Mouse (Mus musculus) left cerebral cortex, adult 18-20 months (tissue): Measurements from ENCODE around the gene Gm20822. TPM values are rescaled to one million over a fixed set of nuclear protein-coding genes. Genes with fewer than 3 reads are reported as not detected.
"Not testable (repeated sequence)": the region's sequence is repeated elsewhere in the genome, so short reads cannot be mapped to it uniquely, and the experiment has no call there.

Experiments
- DNase-seq, 2 experiments: peaks; one replicate each; pipeline ENCODE4 v3.0.0; 2021 to 2022; ENCODE audit warnings: low spot score in 2 of 2, mixed read lengths in 1 of 2
- long read RNA-seq, 2 experiments: library from polyadenylated mRNA; stranded (forward); transcript quantifications; one replicate each; pipeline ENCODE4 v2.0.0; 2021
- total RNA-seq, 2 experiments: library from RNA; stranded (reverse); gene quantifications; 2 replicates each; pipeline ENCODE4 v1.2.3; 2021

Gene Gm20822
- not detected for total RNA-seq
- long read RNA-seq, experiment 1: 0 reads
- long read RNA-seq, experiment 2: 0 reads

GRCm38 (mm10) chrY:15884671-15885070, at the start of gene Gm20822:
Gene Gm20822 (minus strand): TSS chrY:15884771.
- DNase-seq: not testable (repeated sequence)
